Comparison of ENCODE assay signal across 7 mouse cellular contexts in the genomic region with DNA sequence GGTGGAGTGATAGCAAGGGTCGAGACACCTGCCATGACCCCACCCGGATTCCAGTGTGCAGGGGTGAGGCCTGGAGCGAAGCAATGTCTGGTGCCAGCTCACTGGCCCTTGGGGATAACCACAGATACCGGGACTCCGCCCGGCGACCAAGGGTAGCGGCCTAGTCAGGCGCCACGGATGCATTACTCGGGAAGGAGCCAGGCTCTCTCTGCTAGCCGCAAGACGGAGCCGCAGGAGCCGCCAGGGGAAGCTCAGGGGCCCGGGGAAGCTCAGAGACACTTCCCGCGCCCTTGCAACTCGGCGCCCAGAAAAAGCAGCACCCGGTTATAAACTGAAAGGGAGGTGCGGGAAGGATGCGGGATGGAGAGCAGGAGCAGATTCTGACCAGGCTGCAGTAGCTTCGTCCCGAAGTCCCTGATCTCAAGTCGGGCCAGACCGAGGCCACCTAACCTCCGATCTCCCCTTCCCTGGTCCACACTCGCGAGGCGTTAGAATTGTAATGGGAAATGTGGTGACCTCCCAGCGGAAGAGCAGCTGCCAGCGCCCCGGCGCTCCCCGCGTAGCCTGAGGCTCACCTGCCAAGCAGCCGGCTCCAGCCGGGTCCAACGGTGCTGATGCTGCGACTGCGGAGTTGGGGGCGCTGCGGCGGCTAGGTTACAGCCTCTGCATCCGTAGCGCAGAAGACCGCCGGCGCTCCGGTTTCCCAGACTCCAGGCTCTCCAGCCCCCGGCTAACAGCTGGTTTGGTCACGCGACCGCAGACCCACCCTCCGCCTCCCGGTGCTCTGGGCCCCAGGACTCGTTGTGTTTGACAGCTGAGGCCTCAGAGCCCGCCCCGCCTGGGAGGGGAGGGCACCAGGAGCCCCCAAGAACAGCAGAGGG. TPM values are rescaled to one million over a fixed set of nuclear protein-coding genes. Genes with fewer than 3 reads are reported as not detected.
DNase-seq lines count a peak whose midpoint lies in the region; ATAC-seq and TF ChIP-seq lines count a peak whose summit lies in the region.

A gene (minus strand): TSS at position 825 of the 881 bp plus-strand sequence.

- peak; percentile 90 for ATAC-seq in hindbrain, postnatal 0 days

- peak within 1 kb of the TSS; percentile 94 for H3K27ac ChIP-seq in hindbrain, postnatal 0 days

- intact Hi-C loops in gastrocnemius, postnatal 14 days (cut with DNase I; ENCODE audit: low total_unique reads) = no loop called here

- peaks cover 18% of the 10 kb centered on the region for H3K4me1 ChIP-seq in hindbrain, postnatal 0 days (ENCODE audit: insufficient read depth, low read length)

- peak within 1 kb of the TSS; percentile 83 for H3K4me2 ChIP-seq in hindbrain, postnatal 0 days (ENCODE audit: low read depth, low read length)

- WGBS in hindbrain, postnatal 0 days = under 1% methylated on average over 59 of the region's 60 CpGs

- TF ChIP-seq CTCF in hindbrain, postnatal 0 days (IDR thresholded peaks at IDR 0.05; ENCODE audit: low read depth) = peak; percentile 21; the same call in 1 of the 2 replicates

- H3K27me3 ChIP-seq in hindbrain, postnatal 0 days (ENCODE audit: insufficient read depth, low read length) = no peaks in the 10 kb centered on the region

- peak; percentile 71 for DNase-seq in adrenal gland, postnatal 25 days
- DNase-seq in embryo, embryonic 10 days (ENCODE audit: low spot score) = peak; percentile 79
- peak; percentile 76 for DNase-seq in gastrocnemius, postnatal 14 days
- DNase-seq in hindbrain, postnatal 0 days (ENCODE audit: low spot score) = peak; percentile 86
- peak; percentile 58 to 78 for DNase-seq in left cerebral cortex, adult 9 months (ENCODE audit: low spot score in 2 of 2)
- DNase-seq in lung, postnatal 4 days = peak; percentile 51 to 76
- DNase-seq in right cerebral cortex, postnatal 36 days (ENCODE audit: low spot score in 2 of 2) = peak; percentile 80 to 83

- no peaks in the 10 kb centered on the region for H3K36me3 ChIP-seq in hindbrain, postnatal 0 days (ENCODE audit: insufficient read depth, low read length)

- peak within 1 kb of the TSS; percentile 75 for H3K4me3 ChIP-seq in hindbrain, postnatal 0 days (ENCODE audit: low read length)

- H3K9me3 ChIP-seq in hindbrain, postnatal 0 days (ENCODE audit: low read length) = no peaks in the 10 kb centered on the region

- H3K9ac ChIP-seq in hindbrain, postnatal 0 days (replicated peaks; ENCODE audit: low read length) = peak within 1 kb of the TSS; percentile 86

RNA-seq across cellular contexts. Expression of the gene that starts here (rescaled TPM):
- total RNA-seq in adrenal gland, postnatal 25 days (2021) = 30.7 and 36.1 TPM in 2 replicates
- total RNA-seq in gastrocnemius, postnatal 14 days (2021) = 1 to 10 TPM; 5.8 to 9.7 TPM
- 117 and 121 TPM in 2 replicates for total RNA-seq in hindbrain, postnatal 0 days (2014; rRNA removed)
- 91.7 and 93.2 TPM in 2 replicates for polyA plus RNA-seq in hindbrain, postnatal 0 days (2015; fragmentation: Nextera tagmentation; extraction: Ambion mirVana)

Comparison
In these comparisons a context has a peak if more than half of its experiments do, and no peak if none do; other contexts are left out.
1. Peak in every context shown above with its lines: DNase-seq, ATAC-seq, H3K4me3 ChIP-seq and H3K27ac ChIP-seq.